Mouse (Mus musculus) MEL-GATA-1-ER (cell line): ENCODE measurements around the gene Iqck.

Source experiments
- DNase-seq: peaks from one replicate; pipeline ENCODE4 v3.0.0-alpha.2; 2012; ENCODE audit warnings: low read depth; ENCODE audit errors: extremely low read depth

Iqck gene

DNA sequence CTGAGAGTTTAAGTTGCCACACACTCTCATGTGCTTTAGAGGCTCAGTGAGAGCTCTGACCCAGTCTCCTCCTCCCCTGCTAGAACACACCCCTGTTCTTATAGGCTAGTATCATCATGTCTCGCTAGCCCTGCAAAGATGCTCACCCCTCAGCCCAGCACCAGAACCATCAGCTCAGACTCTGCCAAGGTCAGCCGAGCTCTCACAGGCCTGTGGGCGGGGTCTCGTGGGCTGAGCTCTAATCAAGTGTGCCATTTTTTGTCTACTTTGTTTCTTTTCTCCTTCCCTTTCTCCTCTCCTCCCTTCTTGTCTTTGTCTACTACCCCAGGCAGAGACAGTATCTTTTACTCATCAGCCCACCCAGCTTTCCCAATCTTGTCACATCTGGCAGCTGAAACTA lies 130.2 kb downstream of the Iqck start:
- no peak for DNase-seq

- no peak for DNase-seq
Observed at GRCm38 (mm10) chr7:118986369-118986768, 130.8 kb downstream of the Iqck start.

GRCm38 (mm10) chr7:118989275-118989856 lies 133.8 kb downstream of the Iqck start:
- no peak for DNase-seq

DNA sequence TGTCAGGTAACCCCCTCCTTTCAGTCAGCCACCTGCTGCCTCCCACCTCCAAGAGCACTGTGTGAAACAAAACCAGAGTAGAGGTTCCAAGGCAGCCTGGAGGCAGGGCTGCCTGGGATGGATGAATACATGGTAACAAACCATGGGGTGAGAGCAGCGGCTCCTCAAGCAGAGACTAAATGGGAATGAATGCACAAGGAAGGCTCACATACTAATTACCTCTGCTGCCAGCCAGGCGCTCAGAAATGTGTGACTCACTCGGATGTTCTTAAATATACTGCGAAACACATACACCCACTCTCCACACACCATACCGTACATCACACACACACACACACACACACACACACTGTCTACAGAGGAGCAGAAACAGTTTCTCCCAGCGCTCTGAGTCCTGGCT lies 134.7 kb downstream of the Iqck start:
- no peak for DNase-seq

GRCm38 (mm10) chr7:118991341-118991884 lies 135.9 kb downstream of the Iqck start:
- no peak for DNase-seq

GRCm38 (mm10) chr7:118992080-118992560 lies 136.6 kb downstream of the Iqck start:
- no peak for DNase-seq

- no peak for DNase-seq
Observed at GRCm38 (mm10) chr7:118992623-118993405, 137.3 kb downstream of the Iqck start.

DNA sequence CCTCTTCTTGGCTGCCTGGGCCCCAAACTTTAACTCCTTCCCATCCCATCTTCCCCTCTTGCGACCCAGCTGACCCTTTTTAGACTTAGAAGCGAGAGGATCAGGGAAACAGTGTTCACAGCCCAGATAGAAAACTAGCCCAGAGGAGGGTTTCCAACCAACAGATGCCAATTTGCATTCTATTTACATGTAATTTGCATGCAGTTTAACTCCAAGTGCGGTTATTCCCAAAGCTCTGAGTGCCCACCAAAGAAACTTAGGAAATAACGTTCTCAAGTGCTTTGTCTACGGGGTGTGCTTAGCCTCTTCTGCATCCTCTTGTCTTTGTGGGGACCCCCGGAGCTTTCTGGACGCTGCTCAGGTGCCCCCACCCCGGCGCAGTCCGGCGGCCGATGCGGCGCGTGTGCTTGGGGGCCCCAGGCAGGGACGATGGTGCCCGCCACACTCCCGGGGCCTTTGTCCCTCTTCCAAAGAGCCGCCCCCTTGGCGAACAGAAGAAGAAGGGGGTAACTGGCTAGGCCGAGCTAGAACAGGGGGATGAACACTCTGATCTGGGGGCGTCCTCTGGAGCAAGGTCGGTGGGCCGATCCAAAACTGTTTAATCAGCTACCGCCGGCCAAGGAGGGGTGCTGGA lies 138.2 kb downstream of the Iqck start:
- no peak for DNase-seq

DNA sequence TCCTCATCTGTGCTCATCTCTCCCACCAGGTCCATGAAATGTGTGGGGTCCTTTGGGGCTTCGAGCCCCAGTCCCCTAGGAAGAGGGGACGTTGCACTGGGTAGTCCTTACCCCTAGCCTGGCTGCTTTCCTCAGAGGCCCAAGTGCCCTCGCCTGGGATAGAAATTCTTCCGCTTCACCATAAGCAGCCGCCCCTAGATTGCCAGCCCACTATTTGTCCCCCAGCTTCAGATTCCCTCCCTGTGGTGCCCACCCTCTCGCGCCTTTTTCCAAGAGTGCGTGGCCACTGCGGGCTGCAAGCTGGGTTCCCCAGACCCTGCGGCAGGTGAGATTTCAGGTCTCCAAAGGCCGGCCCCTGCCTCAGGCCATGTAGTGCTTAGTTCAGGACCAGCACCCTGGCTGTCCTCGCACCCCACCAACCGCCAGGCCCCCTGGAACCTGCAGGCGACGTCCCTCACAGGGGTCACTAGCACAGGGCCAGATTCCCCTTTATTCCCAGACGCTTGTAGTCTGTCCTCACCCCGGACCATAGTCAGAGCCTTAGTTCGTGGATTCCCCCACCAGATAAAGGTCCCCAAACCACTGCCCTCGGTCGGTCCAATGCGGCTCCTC lies 138.8 kb downstream of the Iqck start:
- no peak for DNase-seq

DNA sequence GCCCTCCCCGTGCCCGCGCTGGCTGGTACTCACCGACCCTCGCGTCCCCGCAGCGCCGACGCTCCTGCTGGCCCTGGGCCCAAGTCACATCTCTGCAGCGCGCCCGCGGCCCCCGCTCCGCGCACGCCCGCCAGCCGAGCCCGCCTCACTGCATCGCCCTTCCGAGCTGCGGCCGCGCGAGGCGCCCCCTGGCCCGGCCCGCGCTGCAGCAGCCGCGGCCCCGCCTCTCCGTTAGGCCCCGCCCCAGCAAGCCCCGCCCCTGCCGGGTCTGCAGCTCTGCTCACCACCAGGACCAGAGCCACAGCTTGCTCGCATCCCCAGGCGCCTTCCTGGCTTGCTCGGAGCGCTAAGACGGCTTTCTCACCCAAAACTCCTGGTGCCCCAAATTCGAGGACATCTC lies 139.5 kb downstream of the Iqck start, which contains the start of gene Gprc5b:
Gene Gprc5b, minus strand, starts transcription at position 205 of the 400 bp plus-strand sequence.
- DNase-seq: peak; percentile 16

DNA sequence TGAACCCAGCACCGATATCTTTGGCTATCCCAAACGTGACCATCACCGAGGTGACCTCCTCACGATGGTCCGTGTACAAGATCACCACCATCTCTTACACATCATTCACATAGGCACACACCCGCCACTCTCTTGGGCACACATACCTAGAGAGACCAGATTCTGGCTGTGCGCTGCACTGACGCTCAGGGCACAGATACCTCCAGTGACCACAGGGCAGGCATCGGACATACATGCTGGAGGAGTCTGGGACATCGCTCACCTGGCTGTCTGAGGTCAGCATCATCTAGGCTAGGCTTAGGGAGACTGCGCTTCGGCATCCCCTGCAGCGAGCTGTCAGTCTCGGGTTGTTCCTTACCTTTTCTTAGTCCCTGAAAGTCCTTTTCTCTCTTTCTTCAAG lies 140.1 kb downstream of the Iqck start:
- no peak for DNase-seq

DNA sequence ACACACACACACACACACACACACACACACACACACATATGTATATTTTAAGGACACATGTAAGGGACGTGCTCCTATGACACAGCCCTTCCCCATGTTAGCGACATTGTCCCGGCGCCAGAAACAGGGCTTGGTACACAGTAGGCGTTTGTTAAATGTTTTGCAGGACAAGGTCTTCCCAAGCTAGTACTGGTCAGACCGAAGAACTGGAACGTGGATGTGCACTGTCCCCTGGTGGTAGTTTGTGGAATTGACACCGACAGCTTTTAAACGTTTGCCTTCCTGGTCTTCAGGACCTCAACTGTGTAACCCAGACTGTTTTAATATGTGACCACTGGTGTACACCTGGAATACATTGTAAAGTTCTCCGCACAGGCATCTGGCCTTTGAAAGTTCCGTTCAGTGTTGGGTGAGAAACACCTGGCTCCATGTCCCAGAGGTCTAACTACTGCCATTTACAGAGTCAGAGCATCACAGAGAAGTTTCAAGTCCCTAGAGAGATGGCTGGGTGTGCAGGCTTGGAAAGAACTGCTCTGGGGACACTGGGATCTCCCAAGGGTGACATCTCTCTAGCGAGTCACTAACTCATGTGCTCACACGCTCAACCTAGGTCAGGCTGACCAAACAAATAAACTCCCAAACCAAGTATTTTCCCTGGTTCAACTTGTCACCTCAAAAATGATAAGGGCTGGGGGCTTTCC lies 140.7 kb downstream of the Iqck start:
- peak; percentile 50 for DNase-seq

DNA sequence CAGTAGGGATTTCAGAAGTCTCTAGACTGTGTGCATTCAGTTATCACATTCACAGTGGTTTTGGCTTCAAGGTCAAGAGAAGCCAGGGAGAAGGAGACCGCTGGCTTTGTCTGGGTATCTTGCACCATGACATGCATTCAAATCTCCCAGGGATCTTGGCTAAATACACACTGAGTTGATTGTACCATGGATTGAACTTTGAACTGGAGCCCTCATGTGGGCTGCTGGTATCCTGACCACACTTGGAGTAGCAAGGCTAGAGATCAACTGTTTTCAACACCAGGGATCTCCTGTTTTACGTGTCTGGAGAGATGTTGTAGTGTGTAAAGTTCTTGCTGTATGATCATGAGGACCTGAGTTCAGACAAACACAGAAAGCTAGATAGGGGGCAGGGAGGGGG lies 144.3 kb downstream of the Iqck start:
- DNase-seq: no peak

GRCm38 (mm10) chr7:119001965-119002364 lies 146.4 kb downstream of the Iqck start:
- no peak for DNase-seq

DNA sequence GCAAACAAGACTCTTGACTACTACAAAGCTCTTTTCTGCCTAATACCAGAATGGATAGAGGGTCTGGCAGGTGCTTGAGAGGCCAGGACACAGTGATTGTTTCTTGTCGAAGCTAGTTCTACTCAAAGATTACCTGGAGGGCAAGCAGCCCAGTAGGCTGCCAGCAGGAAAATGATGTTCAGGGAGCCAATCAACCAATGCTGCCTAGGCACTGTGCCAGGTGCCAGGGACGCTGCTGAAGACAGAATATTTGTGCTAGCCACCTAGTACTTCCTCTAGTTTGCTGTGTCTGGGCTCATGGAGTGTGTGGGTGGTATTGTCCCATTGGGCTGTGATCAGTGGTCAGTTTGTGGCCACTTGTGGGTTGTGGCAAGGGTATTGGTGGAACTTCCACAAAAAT lies 146.9 kb downstream of the Iqck start:
- no peak for DNase-seq

DNA sequence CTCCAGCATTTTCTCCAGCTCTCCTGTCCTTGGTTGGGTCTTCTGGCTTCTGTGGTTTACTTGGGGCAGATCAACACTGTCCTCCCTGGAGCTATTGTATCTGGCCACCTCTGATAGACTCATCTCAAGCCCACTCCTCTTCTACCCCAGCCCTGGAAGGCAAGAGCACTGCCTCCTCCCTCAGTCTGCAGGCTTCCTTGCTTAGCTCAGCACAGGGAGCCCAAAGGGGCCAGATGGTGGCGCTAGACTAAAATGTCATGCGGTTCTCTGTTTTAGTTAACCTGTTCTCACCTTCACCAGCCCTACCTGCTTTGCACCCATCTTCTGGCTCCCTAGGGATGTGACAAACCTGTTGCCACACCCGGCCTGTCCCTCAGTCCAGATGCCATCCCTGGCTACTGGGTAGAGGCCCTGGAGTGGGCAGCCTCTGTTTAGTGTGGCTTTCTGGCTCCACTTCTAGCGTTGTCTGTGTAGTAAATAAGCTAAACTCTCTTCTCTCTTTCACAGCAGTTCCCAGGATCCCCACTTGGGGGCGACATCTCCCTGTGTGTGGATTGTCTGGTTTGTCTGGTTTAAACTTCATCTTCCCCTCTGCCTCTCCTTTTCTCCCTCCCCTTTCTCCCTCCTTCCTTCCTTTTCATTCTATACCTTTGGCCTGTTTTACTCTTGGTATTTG lies 155.4 kb downstream of the Iqck start:
- peak; percentile 39 for DNase-seq

DNA sequence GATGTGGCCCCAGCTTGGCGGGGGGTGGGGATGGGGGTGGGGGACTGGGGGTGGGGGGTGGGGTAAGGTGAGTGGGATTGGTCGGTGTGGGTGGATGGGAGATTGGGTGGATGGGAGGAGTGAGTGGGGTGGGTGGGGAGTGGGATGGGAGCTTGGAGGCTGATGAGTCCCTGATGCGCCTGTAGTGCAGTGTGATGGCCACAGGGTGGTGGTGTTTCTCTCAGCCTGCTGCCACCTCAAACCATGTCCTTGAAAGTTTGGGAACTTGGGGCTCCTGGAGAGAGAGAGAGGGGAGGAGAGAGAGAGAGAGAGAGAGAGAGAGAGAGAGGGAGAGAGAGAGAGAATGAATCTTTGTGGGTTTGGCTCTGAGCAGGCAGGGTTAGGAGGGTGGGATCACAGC lies 160.2 kb downstream of the Iqck start:
- DNase-seq: no peak

DNA sequence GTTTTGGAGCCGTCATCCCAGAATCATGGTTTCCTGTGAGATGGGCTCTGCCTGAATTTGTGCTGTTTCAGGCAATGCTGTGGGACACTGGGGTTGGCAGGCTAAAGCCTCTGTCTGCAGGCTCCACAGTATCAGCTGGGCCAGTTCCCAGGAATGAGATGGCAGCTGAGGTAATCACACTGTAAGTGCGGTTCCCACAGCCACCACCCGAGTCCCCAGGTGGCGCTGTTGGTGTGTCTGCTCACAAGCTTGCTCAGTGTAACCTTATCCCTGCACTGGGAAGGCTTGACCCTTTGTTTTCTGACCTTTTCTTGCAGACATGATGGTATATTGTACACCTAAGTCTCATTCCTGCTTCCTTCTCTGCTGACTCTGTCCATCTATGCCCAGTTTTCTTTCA lies 164.0 kb downstream of the Iqck start:
- no peak for DNase-seq
